Mouse (Mus musculus): Measurements from ENCODE around the gene Rhox4f. TPM values are rescaled to one million over a fixed set of nuclear protein-coding genes. Genes with fewer than 3 reads are reported as not detected.

Rhox4f gene
- polyA plus RNA-seq (2017; shearing (Covaris generic)), result not detected

GRCm38 (mm10) chrX:37607604-37608003, at the start of gene Rhox4f:
Gene Rhox4f, minus strand, starts transcription at chrX:37607704.

DNA sequence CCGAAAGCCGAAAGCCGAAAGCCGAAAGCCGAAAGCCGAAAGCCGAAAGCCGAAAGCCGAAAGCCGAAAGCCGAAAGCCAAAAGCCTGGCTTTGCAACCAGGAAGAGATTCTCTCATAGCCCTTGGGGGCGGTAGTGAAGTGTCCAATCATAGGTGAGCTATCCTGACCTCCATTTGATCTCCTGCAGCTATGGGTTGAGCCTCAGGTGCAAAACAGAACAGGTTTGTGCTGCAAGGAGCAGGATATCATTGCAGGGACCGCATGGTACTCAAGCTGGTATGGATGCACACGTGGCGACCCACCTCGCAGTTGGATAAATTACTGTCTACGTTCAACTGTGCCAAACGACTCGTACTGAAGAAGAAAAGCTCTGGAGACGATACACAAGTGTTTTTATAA, 43.7 kb upstream of the Rhox4f start, which contains the start of gene Rhox4g:
TSS of gene Rhox4g (minus strand) at position 101 of the 400 bp plus-strand sequence.

GRCm38 (mm10) chrX:37643370-37643769, 35.9 kb upstream of the Rhox4f start, which contains the start of gene Rhox2g:
Gene Rhox2g, minus strand, starts transcription at chrX:37643470.

GRCm38 (mm10) chrX:37628512-37628911, 21.0 kb upstream of the Rhox4f start, which contains the start of gene Rhox3g:
Gene Rhox3g, minus strand, starts transcription at chrX:37628612.

DNA sequence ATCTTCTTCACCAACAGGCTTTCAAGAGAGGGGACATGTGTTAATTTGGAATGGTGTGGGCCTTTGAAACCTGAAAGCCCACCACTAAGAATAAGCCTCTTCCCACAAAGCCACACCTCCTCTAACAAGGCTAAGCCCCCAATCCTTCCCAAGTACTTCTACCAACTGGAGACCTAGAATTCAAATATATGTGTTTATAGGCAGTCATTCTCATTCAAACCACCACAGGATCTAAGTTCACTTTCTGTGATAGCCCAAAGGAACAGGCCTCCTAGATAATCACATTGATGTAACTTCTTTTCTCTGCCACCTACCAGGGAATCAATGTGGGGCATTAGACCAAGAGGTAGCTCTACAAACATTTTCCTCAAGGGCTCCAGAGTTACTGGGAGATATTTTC, 26.8 kb downstream of the Rhox4f start, which contains the start of gene Rhox3f:
TSS of gene Rhox3f (plus strand) at position 301 of the 400 bp plus-strand sequence.

DNA sequence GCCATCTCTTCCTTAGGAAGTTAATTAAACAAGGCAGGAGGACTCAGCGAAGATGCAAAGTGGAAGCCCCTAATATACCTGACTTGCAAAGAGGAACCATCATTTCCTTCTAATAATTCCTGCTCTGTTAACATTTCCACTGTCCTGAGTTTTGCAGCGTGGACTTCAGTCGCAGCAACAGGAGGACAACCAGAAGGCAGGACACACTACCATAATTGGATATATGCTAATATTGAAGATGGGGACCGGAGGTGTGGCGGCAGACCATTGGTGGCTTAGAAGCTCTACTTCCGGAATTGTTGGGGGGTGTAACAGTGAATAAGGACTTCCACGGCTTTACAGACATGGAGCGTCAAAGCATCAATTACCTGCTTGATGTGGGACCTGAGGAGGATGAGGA, 36.4 kb downstream of the Rhox4f start, which contains the start of gene Rhox2f:
TSS of gene Rhox2f (plus strand) at position 301 of the 400 bp plus-strand sequence.

GRCm38 (mm10) chrX:37557112-37557511, 50.4 kb downstream of the Rhox4f start, which contains the start of gene Rhox4e:
Gene Rhox4e, plus strand, starts transcription at chrX:37557412.

Other genes with a start within 250 kb of the Rhox4f start
- gene Rhox3a2, start 227.7 kb downstream of the Rhox4f start, polyA plus RNA-seq (2017; shearing (Covaris generic)), result not detected
- under 1 TPM in 1 of 2 experiments, not detected in 1; 0.71 TPM for gene Rhox4a2, start 216.9 kb downstream of the Rhox4f start, polyA plus RNA-seq (2017; shearing (Covaris generic))
- not detected for gene Rhox2b, start 195.6 kb downstream of the Rhox4f start, polyA plus RNA-seq (2017; shearing (Covaris generic))
- 1 to 10 TPM in 1 of 2 experiments, not detected in 1; 1.8 TPM for gene Rhox4b, start 175.2 kb downstream of the Rhox4f start, polyA plus RNA-seq (2017; shearing (Covaris generic))
- gene Rhox2c, start 154.0 kb downstream of the Rhox4f start, polyA plus RNA-seq (2017; shearing (Covaris generic)), result not detected
- gene Rhox3c, start 149.1 kb downstream of the Rhox4f start, polyA plus RNA-seq (2017; shearing (Covaris generic)), result 1 to 10 TPM in 1 of 2 experiments, not detected in 1; 1.5 TPM
- gene Rhox4c, start 127.4 kb downstream of the Rhox4f start, polyA plus RNA-seq (2017; shearing (Covaris generic)), result under 1 TPM in 1 of 2 experiments, not detected in 1; 0.10 TPM
- gene Rhox2d, start 114.3 kb downstream of the Rhox4f start, polyA plus RNA-seq (2017; shearing (Covaris generic)), result not detected
- gene Rhox4d, start 93.3 kb downstream of the Rhox4f start, polyA plus RNA-seq (2017; shearing (Covaris generic)), result under 1 TPM; 0.34 to 0.47 TPM
- not detected for gene Rhox2e, start 77.3 kb downstream of the Rhox4f start, polyA plus RNA-seq (2017; shearing (Covaris generic))
- gene Rhox3e, start 65.7 kb downstream of the Rhox4f start, polyA plus RNA-seq (2017; shearing (Covaris generic)), result not detected
- 1 to 10 TPM in 1 of 2 experiments, under 1 TPM in 1; 0.35 to 2.6 TPM for gene Rhox4e, start 50.3 kb downstream of the Rhox4f start, polyA plus RNA-seq (2017; shearing (Covaris generic))
- not detected for gene Rhox2f, start 36.3 kb downstream of the Rhox4f start, polyA plus RNA-seq (2017; shearing (Covaris generic))
- gene Rhox3f, start 26.7 kb downstream of the Rhox4f start, polyA plus RNA-seq (2017; shearing (Covaris generic)), result not detected
- not detected for gene Rhox3g, start 20.9 kb upstream of the Rhox4f start, polyA plus RNA-seq (2017; shearing (Covaris generic))
- gene Rhox2g, start 35.8 kb upstream of the Rhox4f start, polyA plus RNA-seq (2017; shearing (Covaris generic)), result not detected
- not detected for gene Rhox4g, start 43.6 kb upstream of the Rhox4f start, polyA plus RNA-seq (2017; shearing (Covaris generic))
- gene Rhox3h, start 61.1 kb upstream of the Rhox4f start, polyA plus RNA-seq (2017; shearing (Covaris generic)), result not detected
- not detected for gene Rhox2h, start 65.6 kb upstream of the Rhox4f start, polyA plus RNA-seq (2017; shearing (Covaris generic))
- not detected for gene Rhox5, start 197.1 kb upstream of the Rhox4f start, polyA plus RNA-seq (2017; shearing (Covaris generic))
- under 1 TPM in 1 of 2 experiments, not detected in 1; 0.39 TPM for gene Rhox6, start 219.2 kb upstream of the Rhox4f start, polyA plus RNA-seq (2017; shearing (Covaris generic))
- 1 to 10 TPM in 1 of 2 experiments, under 1 TPM in 1; 0.34 to 1.2 TPM for gene Rhox7a, start 224.0 kb upstream of the Rhox4f start, polyA plus RNA-seq (2017; shearing (Covaris generic))

All from inflammation-experienced regulatory T-cells (primary cell).